Mouse (Mus musculus): ENCODE measurements around the gene Hoxc9.

Hoxc9 gene

GRCm38 (mm10) chr15:102977423-102977974, 1.3 kb downstream of the Hoxc9 start:
- no peak for DNase-seq (ENCODE audit: low spot score)

GRCm38 (mm10) chr15:102978615-102979515, 2.6 kb downstream of the Hoxc9 start:
- no peak for DNase-seq (ENCODE audit: low spot score)

GRCm38 (mm10) chr15:102979936-102980335, 3.7 kb downstream of the Hoxc9 start:
- no peak for DNase-seq (ENCODE audit: low spot score)

GRCm38 (mm10) chr15:102980352-102980751, 4.1 kb downstream of the Hoxc9 start:
- no peak for DNase-seq (ENCODE audit: low spot score)

GRCm38 (mm10) chr15:102980912-102981311, 4.7 kb downstream of the Hoxc9 start:
- DNase-seq (ENCODE audit: low spot score) = no peak

GRCm38 (mm10) chr15:102981379-102982288, 5.4 kb downstream of the Hoxc9 start:
- no peak for DNase-seq (ENCODE audit: low spot score)

- no peak for DNase-seq (ENCODE audit: low spot score)
These were observed 7.5 kb downstream of the Hoxc9 start for GRCm38 (mm10) chr15:102983716-102984115.

- no peak for DNase-seq (ENCODE audit: low spot score)
These were observed 8.3 kb downstream of the Hoxc9 start for GRCm38 (mm10) chr15:102984521-102984920.

GRCm38 (mm10) chr15:102984925-102985324, 8.7 kb downstream of the Hoxc9 start:
- no peak for DNase-seq (ENCODE audit: low spot score)

- peak; percentile 66 for DNase-seq (ENCODE audit: low spot score)
These were observed 11.0 kb downstream of the Hoxc9 start for GRCm38 (mm10) chr15:102987124-102987833.

GRCm38 (mm10) chr15:102988078-102988477, 11.8 kb downstream of the Hoxc9 start:
- DNase-seq (ENCODE audit: low spot score) = no peak

GRCm38 (mm10) chr15:102990461-102991397, 14.5 kb downstream of the Hoxc9 start, which contains the start of gene Hoxc8:
TSS of gene Hoxc8 (plus strand) at chr15:102990607.
- DNase-seq (ENCODE audit: low spot score) = no peak

- DNase-seq (ENCODE audit: low spot score) = no peak
These were observed 15.5 kb downstream of the Hoxc9 start for GRCm38 (mm10) chr15:102991782-102992181.

- DNase-seq (ENCODE audit: low spot score) = no peak
These were observed 16.0 kb downstream of the Hoxc9 start for GRCm38 (mm10) chr15:102992206-102992605.

GRCm38 (mm10) chr15:102992863-102993262, 16.6 kb downstream of the Hoxc9 start:
- DNase-seq (ENCODE audit: low spot score) = no peak

GRCm38 (mm10) chr15:102996548-102996947, 20.3 kb downstream of the Hoxc9 start:
- no peak for DNase-seq (ENCODE audit: low spot score)

- no peak for DNase-seq (ENCODE audit: low spot score)
These were observed 21.2 kb downstream of the Hoxc9 start for GRCm38 (mm10) chr15:102997431-102997830.

- no peak for DNase-seq (ENCODE audit: low spot score)
These were observed 21.7 kb downstream of the Hoxc9 start, which contains the start of gene Hoxc6 for GRCm38 (mm10) chr15:102997939-102998355. TSS of gene Hoxc6 (plus strand) at chr15:102998257.

- DNase-seq (ENCODE audit: low spot score) = no peak
These were observed 22.5 kb downstream of the Hoxc9 start for GRCm38 (mm10) chr15:102998608-102999182.

All from T-cell, adult 2 months (primary cell).